Mouse (Mus musculus) ES-Bruce4 (cell line): ENCODE results near the gene Gins2.

ENCODE experiments used
- CTCF ChIP-seq: IDR thresholded peaks from one replicate; pipeline ENCODE4 v1.8.1; 2011; ENCODE audit warnings: low read depth, low read length
- EP300 ChIP-seq: IDR thresholded peaks from 2 replicates; pipeline ENCODE4 v1.6.1; 2011; ENCODE audit warnings: low read depth, low read length; ENCODE audit not compliant: insufficient read depth

GRCm38 (mm10) chr8:120563348-120563724, 25.8 kb downstream of the Gins2 start:
- TF ChIP-seq CTCF (no peak), EP300 (no peak)
